Mouse (Mus musculus): ENCODE measurements around the gene Sugct. TPM values are rescaled to one million over a fixed set of nuclear protein-coding genes. Genes with fewer than 3 reads are reported as not detected.

Gene Sugct
- total and polyA plus RNA-seq, 3 experiments: 1.00 to 1.0 (median 1.0) TPM

DNA sequence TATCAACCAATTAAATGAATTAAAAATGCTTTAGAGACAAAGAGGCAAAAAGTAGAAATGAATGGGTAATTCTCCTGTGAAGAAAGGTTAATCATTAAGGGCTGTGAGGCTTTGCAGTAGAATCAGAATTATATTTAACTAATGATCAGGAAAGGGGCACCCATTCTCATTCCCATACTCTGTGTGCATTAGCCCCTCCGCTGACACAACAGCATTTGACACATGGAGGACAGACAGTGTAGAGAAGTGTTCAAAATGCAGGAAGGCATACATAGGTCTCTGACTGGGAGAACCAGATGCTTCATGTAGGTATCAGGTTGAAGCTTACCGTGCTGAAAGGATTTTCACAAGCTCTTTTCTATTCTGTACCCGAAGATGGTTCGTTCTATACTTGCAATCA lies 393.8 kb downstream of the Sugct start:
- peaks cover 1% of the 10 kb centered on the region; the same call in 1 of the 2 replicates for H3K27me3 ChIP-seq (ENCODE audit: control insufficient read depth, insufficient read depth, low read length)
- no peaks in the 10 kb centered on the region for H3K79me2 ChIP-seq (replicated peaks; ENCODE audit: control insufficient read depth, insufficient read depth, low read length)
- no peak overlapping the region for H3K9ac ChIP-seq (ENCODE audit: low read depth, low read length)
- no peak overlapping the region for H3K27ac ChIP-seq
- no peak for DNase-seq
- WGBS: 82% methylated on average over 4 of the region's 4 CpGs
- H3K4me3 ChIP-seq: no peak overlapping the region
- H3K36me3 ChIP-seq (ENCODE audit: control insufficient read depth, insufficient read depth, low read length): no peaks in the 10 kb centered on the region
- no peaks in the 10 kb centered on the region for H3K4me1 ChIP-seq (ENCODE audit: control insufficient read depth, insufficient read depth, low read length)
- TF ChIP-seq POLR2A (IDR thresholded peaks at IDR 0.05; ENCODE audit: insufficient read depth, low read depth, low read length) (no peak), CTCF (IDR thresholded peaks at IDR 0.05) (no peak), EP300 (IDR thresholded peaks at IDR 0.05; ENCODE audit: insufficient read depth, low read depth, low read length) (no peak)
- intact Hi-C loops (cut with DNase I): no loop called here

DNA sequence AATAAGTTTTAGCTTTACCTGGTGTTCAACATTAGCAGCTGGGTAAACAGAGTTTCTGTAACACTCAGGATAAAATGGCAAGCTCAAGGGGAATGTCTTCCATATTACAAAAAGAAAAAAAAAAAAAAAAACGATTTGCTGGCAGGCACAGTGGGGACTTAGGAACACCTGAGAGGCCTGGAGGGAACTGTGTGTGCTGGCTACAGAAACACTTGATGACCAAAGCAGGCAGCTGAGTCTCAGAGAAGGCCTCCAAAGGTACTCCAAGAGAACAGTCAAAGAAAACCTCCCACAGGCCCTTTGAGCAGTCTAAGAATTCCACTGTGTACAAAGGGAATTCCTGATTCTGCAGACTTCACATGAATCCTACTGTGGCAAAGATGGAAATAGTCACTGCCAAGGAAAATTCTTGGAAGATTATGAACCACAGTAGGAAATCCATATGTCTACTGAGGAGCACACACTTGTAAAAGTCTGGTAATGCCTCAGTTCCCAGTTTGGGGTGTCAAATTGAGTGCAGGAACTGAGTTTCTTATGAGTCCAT lies 397.8 kb downstream of the Sugct start:
- no peak for DNase-seq
- Histone ChIP-seq H3K27me3 (ENCODE audit: control insufficient read depth, insufficient read depth, low read length) (peaks cover 1% of the 10 kb centered on the region; the same call in 1 of the 2 replicates), H3K27ac (no peak overlapping the region), H3K36me3 (ENCODE audit: control insufficient read depth, insufficient read depth, low read length) (no peaks in the 10 kb centered on the region), H3K9ac (ENCODE audit: low read depth, low read length) (no peak overlapping the region), H3K4me3 (no peak overlapping the region), H3K4me1 (ENCODE audit: control insufficient read depth, insufficient read depth, low read length) (no peaks in the 10 kb centered on the region), H3K79me2 (replicated peaks; ENCODE audit: control insufficient read depth, insufficient read depth, low read length) (no peaks in the 10 kb centered on the region)
- TF ChIP-seq POLR2A (IDR thresholded peaks at IDR 0.05; ENCODE audit: insufficient read depth, low read depth, low read length) (no peak), CTCF (IDR thresholded peaks at IDR 0.05) (no peak), EP300 (IDR thresholded peaks at IDR 0.05; ENCODE audit: insufficient read depth, low read depth, low read length) (no peak)
- 31% methylated on average over 1 of the region's 1 CpGs for WGBS
- intact Hi-C loops (cut with DNase I): no loop called here

DNA sequence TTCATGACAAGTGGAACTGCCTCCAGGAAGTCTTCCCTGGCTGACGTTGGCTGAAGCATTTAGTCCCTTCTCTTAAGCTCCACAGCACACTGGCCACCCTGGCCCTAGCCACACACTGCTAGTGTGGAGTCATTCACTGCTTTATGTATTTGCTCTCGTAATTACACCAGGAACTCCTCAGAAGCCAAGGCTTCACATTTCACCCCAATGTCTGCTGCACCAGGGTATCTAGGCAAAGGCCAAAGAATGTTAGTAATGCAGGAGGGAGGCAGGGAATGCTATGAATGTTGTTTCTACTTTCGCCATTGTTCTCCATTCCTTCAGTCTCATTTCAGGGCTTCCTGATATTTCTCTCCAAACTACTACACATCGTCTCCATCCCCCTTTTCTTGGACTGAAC lies 398.4 kb downstream of the Sugct start:
- DNase-seq: no peak
- Histone ChIP-seq H3K27ac (no peak overlapping the region), H3K27me3 (ENCODE audit: control insufficient read depth, insufficient read depth, low read length) (peaks cover 1% of the 10 kb centered on the region; the same call in 1 of the 2 replicates), H3K36me3 (ENCODE audit: control insufficient read depth, insufficient read depth, low read length) (no peaks in the 10 kb centered on the region), H3K4me3 (no peak overlapping the region), H3K9ac (ENCODE audit: low read depth, low read length) (no peak overlapping the region), H3K79me2 (replicated peaks; ENCODE audit: control insufficient read depth, insufficient read depth, low read length) (no peaks in the 10 kb centered on the region), H3K4me1 (ENCODE audit: control insufficient read depth, insufficient read depth, low read length) (no peaks in the 10 kb centered on the region)
- no peak for TF ChIP-seq CTCF (IDR thresholded peaks at IDR 0.05)
- no peak for TF ChIP-seq EP300 (IDR thresholded peaks at IDR 0.05; ENCODE audit: insufficient read depth, low read depth, low read length)
- no peak for TF ChIP-seq POLR2A (IDR thresholded peaks at IDR 0.05; ENCODE audit: insufficient read depth, low read depth, low read length)
- intact Hi-C loops (cut with DNase I): no loop called here
- WGBS: 32% methylated on average over 4 of the region's 4 CpGs

DNA sequence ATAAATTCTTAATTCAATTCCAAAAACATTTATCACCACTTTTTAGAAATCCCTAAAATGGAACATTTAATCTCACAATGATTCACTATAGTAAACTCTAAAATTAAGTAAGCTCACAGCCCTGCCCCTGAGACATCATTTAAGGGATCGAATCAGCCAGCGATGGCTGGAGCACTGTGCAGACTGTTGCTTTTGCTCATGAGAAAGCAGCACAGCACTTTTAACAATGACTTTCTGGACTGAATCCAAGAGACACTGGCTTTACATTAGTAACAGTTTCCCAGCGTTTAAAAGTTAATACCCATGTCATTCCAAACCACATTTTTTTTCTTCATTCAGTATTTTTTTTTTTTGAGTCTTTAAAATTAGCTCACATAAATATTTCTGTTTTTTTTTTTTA lies 398.9 kb downstream of the Sugct start:
- Histone ChIP-seq H3K36me3 (ENCODE audit: control insufficient read depth, insufficient read depth, low read length) (no peaks in the 10 kb centered on the region), H3K27ac (no peak overlapping the region), H3K4me3 (no peak overlapping the region), H3K79me2 (replicated peaks; ENCODE audit: control insufficient read depth, insufficient read depth, low read length) (no peaks in the 10 kb centered on the region), H3K4me1 (ENCODE audit: control insufficient read depth, insufficient read depth, low read length) (no peaks in the 10 kb centered on the region), H3K9ac (ENCODE audit: low read depth, low read length) (no peak overlapping the region), H3K27me3 (ENCODE audit: control insufficient read depth, insufficient read depth, low read length) (peaks cover 1% of the 10 kb centered on the region; the same call in 1 of the 2 replicates)
- 38% methylated on average over 3 of the region's 3 CpGs for WGBS
- no peak for TF ChIP-seq POLR2A (IDR thresholded peaks at IDR 0.05; ENCODE audit: insufficient read depth, low read depth, low read length)
- TF ChIP-seq EP300 (IDR thresholded peaks at IDR 0.05; ENCODE audit: insufficient read depth, low read depth, low read length): no peak
- TF ChIP-seq CTCF (IDR thresholded peaks at IDR 0.05): no peak
- no peak for DNase-seq
- intact Hi-C loops (cut with DNase I): no loop called here

DNA sequence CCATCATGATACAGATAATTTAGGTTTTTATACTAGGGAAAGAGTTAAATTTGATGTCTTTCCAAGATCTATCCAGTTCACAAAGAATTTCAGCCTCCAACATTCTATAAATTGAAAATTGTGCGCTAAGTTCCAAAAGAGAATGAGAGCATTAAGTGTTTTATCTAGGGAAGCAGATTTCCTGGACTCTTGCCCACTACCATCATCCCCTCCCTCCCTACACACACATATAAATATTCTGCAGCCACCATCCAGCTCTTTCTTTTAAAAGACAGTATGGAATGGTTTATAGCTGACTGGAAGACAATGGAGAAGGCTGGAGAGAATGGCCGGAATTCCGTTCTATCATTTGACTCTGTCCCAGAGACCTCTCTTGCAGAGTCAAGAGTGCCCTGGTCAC lies 404.3 kb downstream of the Sugct start:
- no peak for TF ChIP-seq EP300 (IDR thresholded peaks at IDR 0.05; ENCODE audit: insufficient read depth, low read depth, low read length)
- H3K4me1 ChIP-seq (ENCODE audit: control insufficient read depth, insufficient read depth, low read length): no peaks in the 10 kb centered on the region
- H3K79me2 ChIP-seq (replicated peaks; ENCODE audit: control insufficient read depth, insufficient read depth, low read length): no peaks in the 10 kb centered on the region
- H3K27ac ChIP-seq: no peak overlapping the region
- no peak overlapping the region for H3K4me3 ChIP-seq
- DNase-seq: no peak
- 37% methylated on average over 3 of the region's 3 CpGs for WGBS
- no peaks in the 10 kb centered on the region for H3K27me3 ChIP-seq (ENCODE audit: control insufficient read depth, insufficient read depth, low read length)
- no peak overlapping the region for H3K9ac ChIP-seq (ENCODE audit: low read depth, low read length)
- no peaks in the 10 kb centered on the region for H3K36me3 ChIP-seq (ENCODE audit: control insufficient read depth, insufficient read depth, low read length)
- intact Hi-C loops (cut with DNase I): no loop called here

DNA sequence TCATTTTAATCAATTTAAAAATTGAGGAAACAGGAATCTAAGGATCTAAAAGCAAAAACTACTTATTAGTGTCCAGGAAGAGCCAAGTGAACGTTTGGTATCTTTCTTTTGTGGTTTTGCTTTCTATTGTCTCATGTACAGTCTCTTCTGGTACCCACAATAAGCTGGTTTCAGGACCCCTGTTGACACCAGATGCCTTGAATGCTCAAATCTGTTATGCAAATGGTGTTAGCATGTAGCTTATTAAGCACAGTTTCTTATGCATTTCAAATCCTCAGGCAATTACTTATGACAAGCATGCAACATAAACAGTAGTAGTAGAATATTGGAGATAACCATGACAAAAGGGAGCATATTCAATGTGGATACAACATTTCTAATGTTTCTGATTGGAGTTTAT lies 407.0 kb downstream of the Sugct start:
- Histone ChIP-seq H3K9ac (ENCODE audit: low read depth, low read length) (no peak overlapping the region), H3K36me3 (ENCODE audit: control insufficient read depth, insufficient read depth, low read length) (no peaks in the 10 kb centered on the region), H3K4me1 (ENCODE audit: control insufficient read depth, insufficient read depth, low read length) (no peaks in the 10 kb centered on the region), H3K4me3 (no peak overlapping the region), H3K79me2 (replicated peaks; ENCODE audit: control insufficient read depth, insufficient read depth, low read length) (no peaks in the 10 kb centered on the region), H3K27ac (no peak overlapping the region), H3K27me3 (ENCODE audit: control insufficient read depth, insufficient read depth, low read length) (no peaks in the 10 kb centered on the region)
- TF ChIP-seq EP300 (IDR thresholded peaks at IDR 0.05; ENCODE audit: insufficient read depth, low read depth, low read length) (no peak), CTCF (IDR thresholded peaks at IDR 0.05) (no peak), POLR2A (IDR thresholded peaks at IDR 0.05; ENCODE audit: insufficient read depth, low read depth, low read length) (no peak)
- DNase-seq: no peak
- 31% methylated on average over 1 of the region's 1 CpGs for WGBS
- intact Hi-C loops (cut with DNase I): no loop called here
